Mouse (Mus musculus): ENCODE data around the gene Bud31. TPM values are rescaled to one million over a fixed set of nuclear protein-coding genes. Genes with fewer than 3 reads are reported as not detected.
A peak's percentile ranks its signal among the peaks of the same experiment; 100 is the strongest.
"Not testable (repeated sequence)": the region's sequence is repeated elsewhere in the genome, so short reads cannot be mapped to it uniquely, and the experiment has no call there.

Bud31 gene
- total RNA-seq, 2 experiments from 2014 or later, result 82.7 to 88.9 TPM

DNA sequence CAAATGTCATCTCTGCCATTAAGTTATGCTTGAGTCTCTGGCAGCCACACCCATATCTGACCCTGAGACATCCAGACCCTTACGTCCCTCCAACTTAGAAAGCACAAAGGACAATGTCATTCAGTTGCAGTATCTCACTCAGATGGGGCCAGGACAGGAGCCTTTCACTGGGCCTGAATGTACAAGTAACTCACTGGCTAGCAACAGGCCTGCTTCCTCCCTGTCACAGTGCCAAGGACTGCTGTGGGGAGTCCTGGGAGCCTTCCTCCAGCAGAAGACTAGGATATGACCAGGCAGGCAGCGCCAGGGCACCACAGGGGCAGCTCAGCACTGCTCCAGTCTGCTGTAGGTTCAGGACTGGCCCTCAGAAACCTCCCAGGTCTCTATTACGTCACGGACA is 11.0 kb upstream of the Bud31 start:
- peak; percentile 55 for DNase-seq

DNA sequence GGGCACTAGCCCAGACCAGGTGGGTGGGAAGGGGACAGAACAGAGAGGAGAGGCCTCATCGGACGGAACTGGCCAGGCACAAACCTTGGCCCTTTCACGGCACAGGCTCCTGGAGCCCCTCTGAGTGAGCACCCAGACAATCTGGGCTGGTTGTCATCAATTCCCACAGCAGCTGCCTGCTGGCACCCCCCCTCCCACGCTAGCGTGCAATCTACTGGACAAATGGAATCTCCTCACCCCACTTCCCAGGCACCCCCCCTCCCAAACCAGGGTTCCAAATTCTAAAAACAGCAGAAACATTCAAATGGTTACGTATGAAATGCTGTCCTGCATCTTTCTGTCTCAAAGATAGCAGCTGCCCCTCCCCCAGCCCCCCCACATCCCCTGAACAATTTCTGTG is 10.4 kb upstream of the Bud31 start:
- not testable (repeated sequence) for DNase-seq

DNA sequence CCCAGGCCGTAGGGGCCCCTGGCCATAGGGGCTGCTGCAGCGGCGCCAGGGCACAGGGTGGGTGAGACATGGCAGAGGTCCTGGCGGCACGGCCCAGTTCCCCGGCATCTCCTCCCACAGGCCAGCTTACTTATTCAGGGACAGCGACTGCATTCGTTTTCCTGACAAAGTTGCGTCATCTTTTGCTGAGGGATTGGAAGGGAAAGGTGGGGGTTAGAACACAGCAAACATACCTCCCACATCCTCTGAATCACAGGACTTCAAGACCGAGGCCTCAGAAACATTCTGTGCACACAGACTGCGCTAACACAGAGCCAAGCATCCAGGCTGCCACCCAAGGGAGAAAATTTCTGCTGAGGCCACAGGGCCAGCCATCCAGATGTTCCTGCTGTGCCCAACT is 10.0 kb upstream of the Bud31 start:
- peak; percentile 38 for DNase-seq

DNA sequence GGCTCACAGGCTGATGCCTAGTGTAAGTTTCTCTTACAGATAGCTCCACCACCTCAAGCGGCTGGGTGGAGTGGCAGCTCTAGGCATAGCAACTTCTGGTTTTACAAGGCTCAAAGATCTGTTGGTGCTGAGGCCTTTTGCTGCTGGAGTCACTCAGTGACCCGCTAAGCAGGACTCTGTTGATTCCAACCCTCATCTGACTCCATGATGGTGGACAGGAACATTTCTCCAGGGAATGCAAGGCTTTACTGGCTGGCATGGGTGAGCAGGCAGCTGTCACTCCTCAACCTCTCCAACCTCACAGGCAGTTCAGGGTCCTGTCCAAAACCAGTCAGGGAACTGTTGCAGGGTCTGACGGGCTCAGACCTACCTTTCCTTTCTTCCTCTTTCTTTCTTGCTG is 9.2 kb upstream of the Bud31 start:
- no peak for DNase-seq

DNA sequence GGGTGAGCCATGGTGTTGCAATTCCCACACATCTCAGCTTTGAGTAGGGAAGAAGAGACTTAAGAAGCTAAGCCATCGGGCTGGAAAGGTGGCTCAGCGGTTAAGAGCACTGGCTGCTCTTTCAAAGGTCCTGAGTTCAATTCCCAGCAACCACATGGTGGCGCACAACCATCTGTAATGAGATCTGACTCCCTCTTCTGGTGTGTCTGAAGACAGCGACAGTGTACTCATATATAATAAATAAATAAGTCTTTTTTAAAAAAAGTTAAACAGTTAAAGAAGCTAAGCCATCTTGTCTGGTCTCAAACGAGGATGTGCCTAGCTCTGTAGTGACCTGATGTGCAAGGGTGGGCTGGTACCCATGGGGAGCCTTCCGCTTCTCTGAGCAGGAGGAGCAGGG is 6.9 kb upstream of the Bud31 start:
- DNase-seq, result not testable (repeated sequence)

DNA sequence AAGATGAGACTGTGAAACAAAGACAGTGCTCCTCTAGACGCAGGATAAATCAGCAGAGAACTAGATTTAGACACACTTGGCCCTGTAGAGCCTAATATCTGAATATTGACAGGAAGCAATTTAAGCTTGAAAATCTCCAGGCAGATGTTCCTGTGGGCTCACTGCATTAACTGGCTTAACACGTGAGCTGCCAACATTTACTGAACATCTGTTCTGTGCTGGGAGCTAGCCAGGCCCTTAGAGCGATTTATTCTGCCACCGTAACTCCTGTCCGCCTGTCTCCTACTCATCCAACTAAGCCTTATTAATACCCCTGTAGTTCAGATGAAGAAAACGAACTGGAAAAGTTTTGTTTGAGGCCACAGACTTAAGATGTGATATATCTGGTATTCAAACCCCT is 1.3 kb upstream of the Bud31 start:
- no peak for DNase-seq

DNA sequence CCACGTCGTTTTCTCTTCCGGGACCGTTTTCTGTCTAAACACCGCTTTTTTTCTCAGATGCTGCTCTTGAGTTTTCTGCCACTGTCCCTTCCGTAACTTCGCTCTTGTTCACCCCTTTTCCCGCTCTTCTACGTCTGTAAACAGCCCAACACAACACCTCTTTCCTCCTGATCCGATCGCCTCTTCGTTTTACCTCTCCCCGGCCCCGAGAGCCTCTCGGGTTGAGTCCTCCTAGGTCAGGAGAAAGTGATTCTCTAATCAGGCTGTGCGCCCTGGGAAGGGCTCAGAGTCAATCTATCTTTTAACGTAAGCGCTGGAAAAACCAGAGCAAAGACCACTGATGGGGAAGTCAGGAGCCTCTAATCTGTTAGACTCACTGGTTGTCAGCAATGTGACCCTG is 449 bp downstream of the Bud31 start:
- peak; percentile 36 for DNase-seq

DNA sequence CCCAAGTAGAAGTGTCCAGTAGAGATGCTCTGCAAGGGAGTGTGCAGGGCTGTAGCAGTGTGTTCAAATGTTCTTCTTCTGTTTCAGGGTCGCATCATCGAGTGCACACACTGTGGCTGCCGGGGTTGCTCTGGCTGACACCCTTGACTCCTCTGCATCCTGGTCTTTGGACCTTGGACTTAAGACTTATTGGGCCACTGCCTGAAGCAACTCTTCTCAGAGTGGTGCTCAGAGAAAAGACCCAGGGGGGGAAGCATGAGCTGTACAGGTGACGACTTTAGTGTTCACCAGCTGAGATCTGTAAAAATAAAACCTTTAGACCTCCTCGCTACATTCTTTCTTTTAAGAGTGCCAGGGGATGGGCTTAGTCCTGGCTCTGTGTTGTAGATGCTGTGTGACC is 7.6 kb downstream of the Bud31 start:
- no peak for DNase-seq

DNA sequence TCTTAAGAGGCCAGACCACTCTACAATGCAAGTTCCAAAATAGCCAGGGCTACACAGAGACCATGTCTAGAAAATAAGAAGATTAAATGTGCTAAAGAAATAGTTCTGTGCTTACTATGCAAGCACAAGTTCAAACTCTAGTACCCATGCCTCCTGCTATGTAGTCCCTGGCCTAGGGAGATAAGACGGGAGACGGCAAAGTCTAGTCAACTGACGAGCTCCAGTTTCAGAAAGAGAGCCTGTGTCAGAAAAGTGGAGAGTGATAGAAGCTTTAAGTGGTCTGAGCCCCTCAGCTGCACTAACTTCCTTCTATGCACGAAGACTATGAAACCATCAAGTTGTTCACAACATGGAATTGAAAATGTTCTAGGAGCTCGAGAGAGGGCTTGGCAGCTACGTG is 9.1 kb downstream of the Bud31 start:
- DNase-seq, result no peak

DNA sequence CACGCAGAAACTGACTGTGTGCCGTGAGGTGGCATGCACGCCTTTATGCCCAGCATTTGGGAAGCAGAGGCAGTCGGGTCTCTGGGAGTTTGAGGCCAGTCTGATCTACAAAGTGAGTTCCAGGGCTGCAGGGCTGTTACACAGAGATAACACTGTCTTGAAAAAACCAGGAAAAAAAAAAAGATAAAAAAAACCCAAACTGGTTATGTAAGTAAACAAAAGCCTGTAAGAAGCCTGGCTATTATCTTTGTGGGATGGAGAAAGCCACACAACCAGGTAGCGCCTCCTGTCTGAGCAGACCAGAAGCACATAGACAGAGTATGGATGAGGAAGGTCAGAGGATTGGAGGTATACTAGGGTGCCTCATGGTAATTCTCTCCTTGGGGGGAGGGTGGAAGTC is 12.5 kb downstream of the Bud31 start:
- no peak for DNase-seq

DNA sequence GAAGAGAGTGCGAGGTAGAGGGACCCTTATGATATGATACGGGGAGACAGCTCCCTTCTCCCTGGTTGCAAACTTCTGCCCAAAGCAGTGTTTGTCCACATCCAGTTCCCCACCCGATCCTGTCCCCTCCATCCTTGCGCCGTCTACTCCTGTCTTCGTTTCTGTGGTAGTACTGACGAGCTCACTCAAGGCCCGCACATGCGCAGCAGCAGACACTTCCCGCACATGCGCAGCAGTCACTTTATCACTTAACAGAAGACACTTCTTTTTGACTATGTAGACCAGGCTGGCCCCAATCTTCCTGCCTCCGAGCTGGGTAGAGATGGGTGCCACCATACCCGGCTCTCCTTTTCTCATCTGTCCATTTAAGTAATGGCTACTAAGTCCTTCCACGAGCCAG is 21.2 kb downstream of the Bud31 start:
- DNase-seq, result no peak

DNA sequence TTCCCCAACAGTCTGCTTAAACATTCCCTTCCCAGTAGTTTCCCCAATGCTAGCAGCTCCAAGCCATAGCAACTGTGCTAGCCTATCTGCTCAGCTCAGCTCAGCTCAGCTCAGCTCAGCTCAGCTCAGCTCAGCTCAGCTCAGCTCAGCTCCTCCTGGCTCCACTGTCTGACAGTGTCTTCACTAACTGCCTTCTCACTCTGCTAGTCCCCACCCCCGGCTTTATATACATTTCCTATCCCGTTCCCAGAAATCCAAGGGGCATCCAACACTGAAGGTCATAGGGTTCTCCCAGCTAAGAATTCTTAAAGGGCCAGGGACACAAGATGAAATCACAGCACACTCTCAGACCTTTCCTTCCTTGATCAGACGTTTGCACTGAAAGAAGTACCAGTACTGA is 24.5 kb downstream of the Bud31 start:
- no peak for DNase-seq

DNA sequence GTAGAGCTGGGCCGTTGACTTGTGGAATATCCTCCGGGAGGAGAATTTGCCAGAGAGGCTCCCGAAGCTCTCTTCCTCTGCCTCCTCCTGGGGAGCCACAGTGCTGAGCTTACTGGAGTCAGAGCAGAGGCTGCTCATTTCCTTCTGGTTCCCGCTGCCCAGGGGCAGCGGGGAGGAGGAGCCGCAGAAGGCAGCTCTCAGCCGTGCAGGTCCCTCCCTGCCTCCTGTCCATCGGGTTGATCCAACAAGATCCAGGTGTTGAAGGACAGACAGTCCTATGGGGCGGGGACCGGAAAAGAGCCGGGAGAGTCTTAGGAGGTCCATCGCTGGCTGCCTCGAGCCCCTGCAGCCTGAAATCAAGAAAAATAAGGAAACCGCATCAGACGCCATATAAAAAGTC is 25.0 kb downstream of the Bud31 start:
- no peak for DNase-seq

DNA sequence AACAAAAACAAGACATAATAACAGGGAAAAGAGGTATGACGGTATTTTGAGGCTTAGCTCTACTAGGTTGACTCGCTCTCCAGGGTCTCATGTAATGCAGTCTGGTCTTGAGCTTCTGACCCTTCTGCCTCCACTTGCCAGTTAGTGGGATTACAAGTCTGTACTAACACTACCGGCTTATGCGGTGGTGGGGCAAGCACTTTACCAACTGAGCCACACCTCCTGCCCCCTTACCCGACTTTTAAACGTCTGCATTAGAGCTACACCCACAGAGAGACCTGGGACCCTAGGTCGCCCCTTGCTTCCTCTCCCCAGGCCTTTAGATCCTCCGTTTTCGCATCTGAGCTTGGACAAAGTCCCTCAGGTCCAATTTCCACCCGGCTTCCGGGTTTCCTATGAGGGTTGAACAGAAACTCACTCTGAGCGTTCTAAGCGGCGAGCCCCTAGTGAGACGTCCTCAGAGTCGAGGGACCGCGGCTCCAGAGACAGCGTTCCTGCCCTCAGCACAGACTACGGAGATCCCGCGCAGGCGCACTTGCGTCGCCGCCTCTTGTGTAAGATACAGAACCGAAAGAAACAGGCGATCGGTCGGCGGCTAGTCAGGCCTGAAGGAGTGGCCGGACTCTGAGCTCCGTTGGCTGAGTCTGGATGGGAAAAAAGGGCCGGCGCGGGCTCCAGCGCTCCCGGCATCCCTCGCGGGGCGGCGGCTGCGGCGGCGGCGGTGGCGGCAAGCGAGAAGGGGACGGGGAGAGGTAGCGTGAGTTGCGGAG is 26.6 kb downstream of the Bud31 start, which contains the start of the genes Ptcd1 and Cpsf4:
Gene Ptcd1, minus strand, starts transcription at position 573 of the 770 bp plus-strand sequence.
Gene Cpsf4, plus strand, starts transcription at position 678 of the 770 bp plus-strand sequence.
- peak; percentile 99 for DNase-seq

DNA sequence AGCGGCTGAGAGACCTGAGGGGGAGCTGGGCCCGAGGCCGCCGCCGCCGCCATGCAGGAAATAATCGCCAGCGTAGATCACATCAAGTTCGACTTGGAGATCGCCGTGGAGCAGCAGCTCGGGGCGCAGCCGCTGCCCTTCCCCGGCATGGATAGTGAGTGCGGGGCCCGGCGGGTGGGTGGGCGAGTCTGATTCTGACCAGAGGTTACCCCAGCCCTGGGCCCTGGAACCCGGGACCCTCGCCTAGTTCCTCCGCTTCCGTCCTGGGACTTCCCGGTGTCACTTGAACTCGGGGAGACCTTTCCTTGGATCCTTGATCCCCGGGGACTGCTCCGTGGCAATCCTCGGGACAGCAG is 27.1 kb downstream of the Bud31 start:
- no peak for DNase-seq

DNA sequence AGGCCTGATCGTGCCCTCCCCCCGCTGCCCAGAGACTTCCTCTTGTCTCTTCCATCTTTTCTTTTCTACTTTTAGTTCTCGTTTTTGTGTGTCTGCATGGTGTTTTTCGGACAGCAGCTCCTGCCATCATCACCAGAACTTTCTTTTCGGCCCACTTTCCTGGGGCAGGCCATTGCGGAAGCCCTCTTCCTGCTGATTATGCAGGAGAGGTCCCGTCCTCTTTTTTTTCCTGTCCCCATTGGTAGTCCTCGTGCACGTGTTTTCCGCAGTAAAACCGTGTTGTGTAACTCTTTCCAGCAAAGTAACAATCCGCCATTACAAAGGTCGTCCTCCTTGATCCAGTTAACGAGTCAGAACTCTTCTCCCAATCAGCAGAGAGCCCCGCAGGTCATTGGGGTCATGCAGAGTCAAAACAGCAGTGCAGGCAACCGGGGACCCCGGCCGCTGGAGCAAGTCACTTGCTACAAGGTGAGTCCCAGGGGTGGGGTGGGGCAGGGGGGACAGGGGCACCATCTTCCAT is 38.4 kb downstream of the Bud31 start:
- DNase-seq, result no peak

DNA sequence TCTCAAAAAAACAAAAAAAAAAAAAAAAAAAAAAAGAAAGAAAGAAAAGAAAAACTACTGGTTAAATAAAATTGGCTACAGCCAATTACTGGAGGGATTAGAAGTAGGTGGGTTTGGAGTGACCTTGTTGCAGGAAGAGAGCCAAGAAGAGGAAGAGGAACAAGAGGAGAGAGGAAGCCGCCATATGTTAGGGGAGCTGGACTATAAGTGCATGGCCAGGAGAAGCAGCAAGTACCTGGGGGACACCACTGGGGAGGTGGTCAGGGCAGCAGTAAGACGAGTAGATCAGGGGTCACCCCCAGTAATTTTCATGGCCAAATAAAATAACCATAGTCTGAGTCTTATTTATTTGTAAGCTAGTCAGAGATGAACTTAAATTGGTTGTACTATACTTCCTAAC is 45.1 kb downstream of the Bud31 start:
- no peak for DNase-seq

DNA sequence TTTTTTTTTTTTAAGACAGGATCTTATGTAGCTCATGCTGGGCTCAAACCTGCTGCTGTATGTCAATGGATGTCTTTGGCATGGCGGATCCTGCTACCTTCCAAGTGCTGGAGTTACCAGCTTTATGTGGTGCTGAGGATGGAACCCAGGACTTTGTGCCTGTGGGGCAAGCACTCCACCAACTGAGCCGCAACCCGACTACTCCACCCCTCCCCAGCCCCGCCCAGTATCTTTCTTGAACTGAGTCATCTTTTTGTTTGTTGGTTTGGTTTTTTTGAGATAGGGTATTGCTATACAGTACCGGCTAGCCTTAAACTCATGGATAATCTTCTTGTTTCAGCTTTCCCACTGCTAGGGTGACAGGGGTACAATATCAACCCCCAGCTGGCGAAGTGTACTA is 49.3 kb downstream of the Bud31 start:
- no peak for DNase-seq

DNA sequence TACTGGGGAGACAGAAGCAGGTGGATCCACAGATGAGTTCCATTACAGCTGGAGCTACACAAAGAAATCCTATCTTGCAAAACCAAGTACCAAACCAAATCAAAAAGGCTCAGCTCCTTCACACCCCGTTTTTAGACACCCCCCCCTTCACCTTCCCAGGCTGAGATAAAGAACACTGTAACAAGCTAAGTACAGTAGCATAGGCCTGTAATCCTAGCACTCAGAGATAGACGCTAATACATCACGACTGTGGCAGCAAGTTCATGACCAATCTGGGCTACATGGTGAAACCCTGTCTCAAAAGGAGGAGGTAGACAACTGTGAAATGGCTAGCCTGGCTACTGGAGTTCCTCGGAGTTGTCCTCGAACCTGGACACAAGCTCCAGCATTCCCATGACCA is 50.2 kb downstream of the Bud31 start:
- DNase-seq, result no peak

DNA sequence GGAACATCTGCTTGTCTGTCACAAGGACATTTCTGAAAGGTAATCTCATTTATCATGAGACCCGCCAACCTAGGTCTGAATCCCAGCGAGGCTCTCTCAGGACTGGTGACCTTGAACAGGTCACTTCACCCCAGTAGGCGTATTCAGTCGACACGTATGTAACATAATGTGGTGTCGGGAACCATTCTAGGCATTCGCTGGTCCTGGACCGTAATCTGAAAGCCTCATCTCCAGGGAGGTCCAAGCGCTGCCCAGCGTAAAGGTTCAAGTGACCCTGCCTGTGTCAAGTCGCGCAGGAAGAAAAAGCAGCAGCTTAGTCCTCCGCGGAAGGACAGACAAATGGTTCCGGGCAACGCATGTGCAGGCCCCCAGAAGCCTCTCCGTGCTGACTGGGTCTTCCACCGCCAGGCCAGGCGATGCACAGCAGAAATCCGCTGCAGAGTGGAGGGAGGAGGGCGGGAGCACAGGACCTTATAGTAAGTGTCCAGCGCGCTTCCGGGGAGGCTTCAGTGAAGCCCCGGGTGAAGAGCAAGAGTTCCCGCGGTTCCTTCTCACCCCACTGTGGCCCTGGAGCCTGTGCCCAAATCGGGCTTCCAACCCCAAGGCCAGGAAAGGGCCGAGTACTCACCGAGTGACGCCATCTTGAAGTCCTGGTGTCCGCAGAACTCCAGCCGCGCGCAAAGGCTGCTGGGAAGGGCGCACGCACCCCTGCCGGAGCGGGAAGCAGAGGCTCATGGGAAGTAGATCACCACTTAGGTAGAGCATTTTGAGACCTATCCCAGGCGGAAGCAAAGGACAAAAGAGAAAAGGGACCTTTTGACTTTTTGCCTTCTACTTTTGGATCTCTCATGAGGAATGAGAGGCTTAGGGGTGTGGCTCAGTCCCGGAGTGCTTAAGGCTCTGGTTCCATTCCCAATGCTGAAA is 51.0 kb downstream of the Bud31 start:
- peak; percentile 93 for DNase-seq

DNA sequence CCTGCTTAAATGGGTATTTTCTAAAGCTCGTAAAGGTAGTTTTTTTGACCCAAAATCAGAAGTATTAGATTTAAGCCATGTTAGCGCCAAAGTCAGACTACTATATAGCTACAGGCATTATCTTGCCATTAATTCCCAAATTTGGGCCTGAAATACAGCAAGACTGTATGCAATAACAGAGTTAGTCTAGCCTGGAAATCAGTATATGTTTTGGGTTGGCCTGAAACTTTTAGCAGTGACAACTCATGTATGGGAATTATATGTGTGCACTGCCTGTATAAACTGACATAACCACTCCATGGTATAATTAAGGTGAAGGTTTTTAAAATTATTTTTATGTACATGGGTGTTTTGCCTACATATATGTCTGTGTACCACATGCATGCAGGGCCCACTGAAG is 51.8 kb downstream of the Bud31 start, which contains the start of gene Atp5j2:
Gene Atp5j2, minus strand, starts transcription at position 101 of the 400 bp plus-strand sequence.
- DNase-seq, result no peak

Data from heart, postnatal 4 days (tissue).